Mouse (Mus musculus) hindbrain, embryonic 11.5 days (tissue): ENCODE data around the gene Mob3a. TPM values are rescaled to one million over a fixed set of nuclear protein-coding genes. Genes with fewer than 3 reads are reported as not detected.
A peak's percentile ranks its signal among the peaks of the same experiment; 100 is the strongest.

Experiments
- ATAC-seq: fragments of 200-750 bp; cut with Nextera tagmentation; 2 replicates; pipeline ENCODE4 v1.8.0; 2017; ENCODE audit warnings: mild to moderate bottlenecking, moderate TSS enrichment, moderate library complexity; ENCODE audit not compliant: low FRiP score
- DNase-seq: peaks from one replicate; pipeline ENCODE4 v3.0.0-alpha.2; 2015; ENCODE audit warnings: low spot score
- H3K27ac ChIP-seq: fragments of 300-500 bp; sonication (generic); 2 replicates; pipeline ENCODE4 v1.5.1; 2014; ENCODE audit warnings: mild to moderate bottlenecking, low read depth, low read length
- H3K27me3 ChIP-seq: fragments of 300-500 bp; sonication (generic); 2 replicates; pipeline ENCODE4 v1.6.1; 2014; ENCODE audit warnings: mild to moderate bottlenecking, low read length, moderate library complexity, mixed read lengths; ENCODE audit not compliant: control insufficient read depth, insufficient read depth
- H3K36me3 ChIP-seq: fragments of 300-500 bp; sonication (generic); 2 replicates; pipeline ENCODE4 v1.6.1; 2014; ENCODE audit warnings: mild to moderate bottlenecking, low read length, moderate library complexity, mixed read lengths; ENCODE audit not compliant: control insufficient read depth, insufficient read depth
- H3K4me1 ChIP-seq: fragments of 300-500 bp; sonication (generic); replicated peaks from 2 replicates; pipeline ENCODE4 v1.6.1; 2014; ENCODE audit warnings: low read length, mixed read lengths; ENCODE audit not compliant: control insufficient read depth, insufficient read depth
- H3K4me2 ChIP-seq: fragments of 300-500 bp; sonication (generic); replicated peaks from 2 replicates; pipeline ENCODE4 v1.6.1; 2014; ENCODE audit warnings: mild to moderate bottlenecking, low read depth, low read length
- H3K4me3 ChIP-seq: fragments of 300-500 bp; sonication (generic); 2 replicates; pipeline ENCODE4 v1.5.1; 2014; ENCODE audit warnings: low read depth, low read length
- H3K9ac ChIP-seq: fragments of 300-500 bp; sonication (generic); 2 replicates; pipeline ENCODE4 v1.6.1; 2014; ENCODE audit warnings: low read depth, low read length
- H3K9me3 ChIP-seq: fragments of 300-500 bp; sonication (generic); 2 replicates; pipeline ENCODE4 v1.6.1; 2016; ENCODE audit warnings: low read length; ENCODE audit not compliant: control insufficient read depth
- WGBS: fragments of 180-500 bp; shearing (Covaris S2); extraction: QIAGEN DNeasy Blood & Tissue Kit; methylation state at CpG from one replicate; pipeline ENCODE4 v1.1.7; 2014; 5-methylcytosine and 5-hydroxymethylcytosine counted together
- polyA plus RNA-seq: library from polyadenylated mRNA; unstranded; fragments of >200 nt; fragmentation: Nextera tagmentation; extraction: Ambion mirVana; gene quantifications from 2 replicates; pipeline ENCODE4 v1.2.1, GENCODE M21; 2014

Gene Mob3a
- polyA plus RNA-seq, 1 experiment from 2014 or later = 54.4 TPM

DNA sequence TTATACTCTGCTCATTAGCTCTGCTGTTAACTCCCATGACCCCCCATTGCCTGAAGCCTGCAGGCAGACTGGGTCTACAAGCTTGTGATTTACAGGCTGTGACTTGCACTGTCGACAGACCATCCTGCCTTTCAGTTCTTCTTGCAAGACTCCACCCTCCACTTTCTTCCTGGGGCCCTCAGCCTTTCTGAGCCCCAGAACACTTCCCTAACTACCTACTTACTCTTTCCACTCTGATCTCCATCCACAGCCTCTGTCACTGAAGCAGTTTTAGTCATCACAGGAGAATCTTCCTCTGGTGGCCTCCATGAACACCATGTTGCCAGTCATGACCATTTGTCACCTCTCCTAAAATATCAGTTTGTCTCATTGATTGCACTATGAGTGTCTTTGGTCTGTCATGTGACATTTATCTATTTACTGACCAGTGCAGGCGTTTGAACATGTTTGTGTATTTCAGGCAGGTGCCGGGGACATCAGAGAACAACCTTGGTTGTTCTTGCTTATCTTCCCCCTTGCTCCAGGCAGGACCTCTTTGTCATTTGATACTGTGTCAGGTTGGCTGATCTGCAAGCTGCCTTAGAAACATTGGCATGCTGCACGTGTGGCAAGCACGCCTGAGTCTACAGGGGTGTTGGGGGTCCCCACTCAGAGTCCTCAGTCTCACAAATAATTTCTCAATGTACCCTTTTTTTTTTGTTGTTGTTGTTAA lies 38.1 kb downstream of the Mob3a start:
- H3K4me2 ChIP-seq = no peak overlapping the region
- H3K36me3 ChIP-seq = peaks cover 9% of the 10 kb centered on the region; the same call in 1 of the 2 replicates
- H3K9me3 ChIP-seq = no peaks in the 10 kb centered on the region
- 69% methylated on average over 5 of the region's 5 CpGs for WGBS
- H3K27ac ChIP-seq = no peak overlapping the region
- no peaks in the 10 kb centered on the region for H3K4me1 ChIP-seq
- H3K27me3 ChIP-seq = no peaks in the 10 kb centered on the region
- no peak overlapping the region for H3K9ac ChIP-seq
- no peak overlapping the region for H3K4me3 ChIP-seq
- no peak for DNase-seq
- ATAC-seq = no peak

DNA sequence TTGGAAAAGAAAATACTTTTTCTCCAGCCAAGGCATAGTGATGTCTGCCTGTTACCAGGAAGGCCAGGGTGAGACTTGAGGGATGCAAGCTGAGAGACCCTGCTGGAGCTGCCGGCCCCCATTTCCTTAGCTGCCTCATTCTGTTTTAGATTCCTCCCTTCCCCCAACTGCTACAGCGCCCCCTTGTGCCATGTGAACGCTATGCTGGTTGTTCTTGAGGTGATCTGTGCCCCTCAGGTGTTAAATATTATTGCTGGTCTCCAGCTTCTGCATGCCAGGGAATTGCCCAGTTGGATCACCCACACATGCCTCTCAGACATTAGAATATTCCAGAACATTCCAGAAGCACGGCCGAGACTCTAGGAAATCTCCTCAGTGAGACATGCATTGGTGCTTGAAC lies 40.6 kb downstream of the Mob3a start:
- Histone ChIP-seq H3K4me2 (no peak overlapping the region), H3K27ac (no peak overlapping the region), H3K4me1 (no peaks in the 10 kb centered on the region), H3K36me3 (no peaks in the 10 kb centered on the region), H3K27me3 (no peaks in the 10 kb centered on the region), H3K9me3 (no peaks in the 10 kb centered on the region), H3K4me3 (no peak overlapping the region), H3K9ac (no peak overlapping the region)
- 36% methylated on average over 5 of the region's 5 CpGs for WGBS
- DNase-seq = peak; percentile 69
- no peak for ATAC-seq

DNA sequence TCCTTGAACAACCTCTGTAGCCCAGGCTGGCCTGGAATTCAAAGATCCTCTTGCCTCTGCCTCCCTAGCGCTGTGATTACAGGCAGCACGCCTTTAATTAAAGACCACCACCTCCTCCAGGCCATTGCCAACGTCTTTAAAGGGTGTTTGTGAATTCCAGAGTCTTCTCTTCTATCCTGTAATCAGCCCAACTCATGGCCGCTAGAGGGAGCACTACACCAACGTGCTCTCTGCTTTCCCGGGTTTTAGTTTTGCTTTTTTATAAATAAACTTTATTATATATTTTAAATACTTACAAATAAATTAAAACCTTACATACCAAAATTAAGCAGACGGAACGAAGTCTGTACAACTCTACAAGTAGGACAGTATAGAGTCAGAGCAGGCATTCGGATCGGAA lies 42.6 kb downstream of the Mob3a start:
- Histone ChIP-seq H3K9me3 (no peaks in the 10 kb centered on the region), H3K4me1 (peaks cover 8% of the 10 kb centered on the region; the same call in 1 of the 2 replicates), H3K27ac (no peak overlapping the region), H3K9ac (no peak overlapping the region), H3K4me3 (no peak overlapping the region), H3K36me3 (no peaks in the 10 kb centered on the region), H3K27me3 (no peaks in the 10 kb centered on the region), H3K4me2 (no peak overlapping the region)
- ATAC-seq (no peak), DNase-seq (peak; percentile 86)
- 18% methylated on average over 10 of the region's 10 CpGs for WGBS

DNA sequence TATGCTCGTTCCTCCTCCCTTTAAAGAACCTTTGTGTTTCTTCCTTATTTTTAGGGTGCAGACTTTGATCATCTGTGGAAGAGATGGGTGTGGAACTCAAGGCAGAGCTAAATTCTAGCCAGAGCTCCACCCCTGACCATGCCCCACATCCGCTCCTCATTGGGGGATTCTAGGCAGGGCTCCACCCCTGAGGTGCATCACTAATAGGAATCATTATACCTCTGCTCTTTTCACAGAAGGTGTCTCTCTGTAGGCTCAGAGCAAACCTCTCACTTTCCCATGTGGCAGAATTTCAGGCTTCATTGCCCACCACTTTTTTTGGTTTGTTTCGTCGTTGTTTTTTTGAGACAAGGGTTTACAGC lies 43.0 kb downstream of the Mob3a start:
- no peak overlapping the region for H3K27ac ChIP-seq
- H3K4me2 ChIP-seq = no peak overlapping the region
- no peaks in the 10 kb centered on the region for H3K36me3 ChIP-seq
- peaks cover 8% of the 10 kb centered on the region; the same call in 1 of the 2 replicates for H3K4me1 ChIP-seq
- ATAC-seq = no peak
- H3K27me3 ChIP-seq = no peaks in the 10 kb centered on the region
- H3K9me3 ChIP-seq = no peaks in the 10 kb centered on the region
- 72% methylated on average over 4 of the region's 4 CpGs for WGBS
- DNase-seq = no peak
- H3K9ac ChIP-seq = no peak overlapping the region
- no peak overlapping the region for H3K4me3 ChIP-seq

DNA sequence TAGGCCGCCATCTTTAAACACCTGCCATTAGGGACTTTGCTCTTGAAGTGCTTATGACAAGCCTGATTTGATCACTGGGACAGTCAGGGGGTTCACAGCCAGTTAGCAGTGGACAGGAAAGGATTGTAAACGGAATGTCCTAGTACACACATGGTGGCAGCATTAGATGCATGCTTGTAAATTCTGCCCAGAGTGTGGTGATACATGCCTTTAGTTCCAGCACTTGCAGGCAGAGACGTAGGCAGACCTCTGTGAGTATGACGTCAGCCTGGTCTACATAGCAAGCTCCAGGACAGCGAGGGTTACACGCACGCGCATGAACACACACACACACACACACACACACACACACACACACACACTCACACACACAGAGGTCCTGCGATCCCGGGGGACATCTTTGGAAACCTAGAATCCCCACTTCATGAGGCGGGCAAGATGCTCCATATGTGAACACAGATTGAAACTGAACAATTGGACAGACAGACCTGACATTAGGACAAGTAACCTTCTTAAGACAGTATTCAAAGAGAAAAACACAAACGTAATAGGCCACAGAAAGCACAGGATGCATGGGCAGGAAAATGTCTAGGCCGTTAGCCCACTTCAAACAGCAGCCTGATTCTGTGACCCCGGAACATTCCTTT lies 43.5 kb downstream of the Mob3a start:
- DNase-seq (no peak), ATAC-seq (no peak)
- H3K4me1 ChIP-seq = peaks cover 8% of the 10 kb centered on the region; the same call in 1 of the 2 replicates
- H3K9ac ChIP-seq = no peak overlapping the region
- H3K4me2 ChIP-seq = no peak overlapping the region
- H3K27ac ChIP-seq = no peak overlapping the region
- H3K4me3 ChIP-seq = no peak overlapping the region
- no peaks in the 10 kb centered on the region for H3K9me3 ChIP-seq
- 90% methylated on average over 14 of the region's 14 CpGs for WGBS
- no peaks in the 10 kb centered on the region for H3K36me3 ChIP-seq
- no peaks in the 10 kb centered on the region for H3K27me3 ChIP-seq

DNA sequence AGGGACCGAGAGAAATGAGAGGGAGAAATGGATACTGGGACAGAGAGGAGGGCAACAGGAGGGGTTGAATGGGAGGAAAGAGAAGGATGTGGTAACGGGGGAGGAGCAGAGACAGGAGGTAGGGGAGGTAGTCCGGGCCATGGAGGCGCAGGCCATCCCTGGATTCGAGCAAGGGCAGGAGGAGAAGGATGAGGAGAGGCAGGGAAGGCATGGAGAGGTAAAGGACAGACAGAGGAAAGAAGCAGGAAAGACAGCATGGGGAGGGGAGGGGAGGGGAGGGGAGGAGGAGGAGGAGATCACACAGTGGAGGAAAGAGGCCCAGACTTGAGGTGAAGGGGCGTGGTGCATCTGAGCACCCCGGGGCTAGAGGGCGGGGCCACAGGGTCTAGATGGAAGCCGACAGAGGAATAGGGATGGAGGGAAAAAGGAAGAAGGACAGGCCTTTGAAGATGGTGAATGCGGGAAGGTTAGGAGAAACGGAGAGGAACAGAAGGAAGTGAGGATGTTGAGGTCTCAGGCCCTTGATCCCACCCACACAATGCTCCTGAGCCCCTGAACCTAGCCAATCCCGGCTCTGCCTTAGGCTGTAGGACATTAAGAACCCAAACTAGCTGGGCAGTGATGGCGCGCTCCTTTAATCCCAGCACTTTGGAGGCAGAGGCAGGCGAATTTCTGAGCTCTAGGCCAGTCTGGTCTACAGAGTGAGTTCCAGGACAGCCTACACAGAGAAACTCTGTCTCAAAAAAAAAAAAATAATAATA lies 44.7 kb downstream of the Mob3a start, which contains the start of gene Btbd2:
Gene Btbd2, minus strand, starts transcription at position 209 of the 761 bp plus-strand sequence.
- Histone ChIP-seq H3K4me2 (peak within 1 kb of the TSS; percentile 91), H3K36me3 (no peaks in the 10 kb centered on the region), H3K27me3 (no peaks in the 10 kb centered on the region), H3K27ac (peak within 1 kb of the TSS; percentile 80), H3K9me3 (no peaks in the 10 kb centered on the region), H3K4me3 (peak within 1 kb of the TSS; percentile 93), H3K4me1 (peaks cover 8% of the 10 kb centered on the region; the same call in 1 of the 2 replicates), H3K9ac (peak within 1 kb of the TSS; percentile 95)
- ATAC-seq = peak; percentile 52; the same call in 1 of the 2 replicates
- 22% methylated on average over 14 of the region's 15 CpGs for WGBS
- DNase-seq = no peak

DNA sequence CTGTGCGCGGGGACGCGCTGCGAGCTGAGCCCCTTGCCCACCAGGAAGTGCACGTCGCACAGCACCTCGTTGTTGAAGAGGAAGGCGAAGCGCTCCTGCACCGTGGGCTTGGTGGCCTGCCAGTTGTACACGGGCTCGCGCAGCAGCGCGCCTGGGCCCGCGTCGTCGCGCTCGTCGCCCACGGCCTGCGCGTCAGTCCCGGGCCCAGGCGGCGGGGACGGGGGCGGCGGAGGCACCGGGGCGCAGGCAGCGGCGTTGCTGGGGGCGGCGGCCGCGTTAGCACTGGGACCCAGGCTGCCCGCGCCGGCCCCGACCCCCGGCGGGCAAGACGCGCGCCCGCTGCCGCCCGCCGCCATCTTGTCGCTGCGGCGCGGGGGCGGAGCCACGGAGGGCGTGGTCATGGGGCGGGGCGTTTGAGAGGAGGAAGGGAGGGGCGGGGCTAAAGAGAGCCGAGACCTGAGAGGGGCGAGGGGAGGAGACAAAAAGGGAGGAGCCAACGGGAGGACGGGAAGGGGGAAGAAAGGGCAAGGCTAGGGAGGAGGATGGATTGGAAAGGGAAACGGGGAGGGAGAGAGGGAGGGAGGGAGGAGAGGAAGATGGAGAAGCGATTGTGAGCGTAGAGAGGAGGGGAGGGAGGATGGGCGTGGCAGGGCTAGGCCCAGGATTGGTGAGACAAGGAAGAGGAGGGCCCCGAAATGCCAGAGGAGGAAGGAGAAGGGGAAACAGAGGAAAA lies 45.5 kb downstream of the Mob3a start:
- ATAC-seq (peak; percentile 84), DNase-seq (peak; percentile 100)
- Histone ChIP-seq H3K27ac (peak overlapping the region; percentile 80), H3K4me1 (peaks cover 8% of the 10 kb centered on the region; the same call in 1 of the 2 replicates), H3K4me2 (peak overlapping the region; percentile 91), H3K27me3 (no peaks in the 10 kb centered on the region), H3K4me3 (peak overlapping the region; percentile 93), H3K9ac (peak overlapping the region; percentile 95), H3K9me3 (no peaks in the 10 kb centered on the region), H3K36me3 (no peaks in the 10 kb centered on the region)
- under 1% methylated on average over 67 of the region's 72 CpGs for WGBS

DNA sequence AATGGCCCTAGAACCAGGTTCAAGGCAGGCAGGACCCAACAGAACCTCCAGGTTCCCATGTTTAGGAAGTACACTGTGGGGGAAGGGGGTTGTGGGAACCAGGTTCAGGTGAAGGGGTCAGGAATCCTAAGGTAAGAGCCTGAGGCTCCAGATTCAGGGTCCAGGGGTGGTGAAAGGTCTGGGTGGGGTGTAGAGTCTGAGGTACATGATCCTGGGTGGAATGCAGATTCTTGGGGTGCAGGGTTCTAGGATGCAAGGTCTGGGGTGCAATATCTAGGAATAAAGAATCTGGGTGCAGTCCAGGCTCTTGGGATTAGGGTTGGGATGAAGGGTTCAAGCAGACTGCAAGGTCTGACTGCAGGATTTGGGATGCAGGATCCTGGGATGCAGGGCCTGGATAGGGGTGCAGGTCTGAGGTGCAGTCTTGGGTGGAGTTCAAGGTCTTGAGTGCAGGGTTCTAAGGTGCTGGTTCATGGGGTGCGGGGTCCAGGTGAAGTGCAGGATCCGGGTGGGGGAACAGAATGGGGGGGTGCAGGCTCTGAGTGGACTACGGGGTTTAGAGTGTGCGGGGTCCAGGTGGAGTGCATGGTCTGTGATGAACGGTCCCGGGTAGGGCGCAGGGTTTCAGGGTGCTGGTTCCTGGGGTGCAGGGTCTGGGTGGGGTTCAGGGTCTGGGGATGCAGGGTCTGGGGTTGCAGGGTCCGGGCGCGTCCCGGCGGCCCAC lies 46.2 kb downstream of the Mob3a start:
- 6% methylated on average over 11 of the region's 12 CpGs for WGBS
- peak overlapping the region; percentile 93 for H3K4me3 ChIP-seq
- H3K27ac ChIP-seq = peak overlapping the region; percentile 80
- no peaks in the 10 kb centered on the region for H3K9me3 ChIP-seq
- H3K4me2 ChIP-seq = peak overlapping the region; percentile 91
- DNase-seq (no peak), ATAC-seq (peak; percentile 61; the same call in 1 of the 2 replicates)
- H3K9ac ChIP-seq = peak overlapping the region; percentile 95
- no peaks in the 10 kb centered on the region for H3K36me3 ChIP-seq
- no peaks in the 10 kb centered on the region for H3K27me3 ChIP-seq
- peaks cover 8% of the 10 kb centered on the region; the same call in 1 of the 2 replicates for H3K4me1 ChIP-seq
